Mouse (Mus musculus): ENCODE data around the gene Snn. TPM values are rescaled to one million over a fixed set of nuclear protein-coding genes. Genes with fewer than 3 reads are reported as not detected.

Gene Snn
- total RNA-seq, 2 experiments from 2014 or later: 182 to 191 TPM

- DNase-seq (ENCODE audit: low spot score in 2 of 2): no peak
Measured at GRCm38 (mm10) chr16:11046437-11046836, 14.3 kb upstream of the Snn start.

- DNase-seq (ENCODE audit: low spot score in 2 of 2): no peak
Measured at GRCm38 (mm10) chr16:11047130-11047529, 13.6 kb upstream of the Snn start.

DNA sequence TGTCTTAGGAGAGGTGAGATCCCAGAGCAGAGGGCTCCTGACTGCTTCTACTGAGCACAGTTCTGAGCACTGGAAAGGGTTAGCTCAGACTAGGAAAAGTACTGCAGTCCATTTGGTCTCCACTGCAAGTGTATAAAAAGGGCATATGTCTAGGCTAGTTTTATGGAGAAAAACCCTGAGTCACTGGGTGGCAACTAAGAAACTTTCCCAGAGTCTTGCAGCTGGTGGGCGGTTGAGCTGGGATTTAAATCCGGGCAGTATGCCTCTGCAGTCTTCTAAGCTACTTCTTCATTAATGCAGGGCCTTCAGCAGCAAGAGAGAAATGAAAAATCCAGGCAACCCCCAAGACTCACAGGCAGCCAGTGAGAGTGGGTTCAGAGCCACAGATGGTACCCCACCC, 10.5 kb upstream of the Snn start:
- no peak for DNase-seq (ENCODE audit: low spot score in 2 of 2)

DNA sequence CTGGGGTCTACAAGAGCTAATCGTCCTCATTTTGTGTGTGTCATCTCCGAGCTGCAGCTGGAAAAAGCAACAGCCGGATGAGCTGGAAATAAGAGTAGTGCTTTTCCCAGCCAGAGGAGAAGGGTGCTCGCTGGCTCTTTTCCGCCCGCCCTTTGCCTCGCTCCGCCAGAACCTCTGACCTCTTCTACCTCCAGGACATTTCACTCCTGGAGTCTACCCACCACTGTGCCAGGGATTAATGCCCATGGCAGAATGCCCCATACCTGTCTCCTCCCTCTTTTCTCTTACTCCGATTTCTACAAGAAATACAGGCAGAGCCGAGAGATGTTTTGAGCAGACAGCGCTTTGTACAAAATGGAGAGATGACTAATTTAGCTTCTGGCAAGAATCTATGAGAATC, 9.6 kb upstream of the Snn start:
- no peak for DNase-seq (ENCODE audit: low spot score in 2 of 2)

DNA sequence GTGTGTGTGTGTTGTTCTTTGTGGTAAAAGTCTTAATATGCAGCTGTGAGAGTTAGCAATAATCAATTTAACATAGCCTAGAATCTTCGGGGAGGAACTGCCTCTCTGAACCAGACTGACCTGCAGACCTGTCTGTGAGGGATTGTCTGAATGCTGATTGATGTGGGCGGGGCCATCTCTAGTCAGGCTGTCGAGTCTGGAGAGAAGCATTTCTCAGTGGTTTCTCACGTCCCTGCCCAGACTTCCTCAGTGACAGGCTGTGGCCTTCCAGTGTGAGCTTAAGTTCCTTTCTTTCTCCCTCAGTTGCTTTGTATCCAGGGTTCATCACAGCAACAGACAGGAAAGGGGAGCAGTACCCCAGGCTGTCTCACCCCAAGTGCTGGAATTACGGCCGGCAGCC, 6.3 kb upstream of the Snn start:
- DNase-seq (ENCODE audit: low spot score in 2 of 2): no peak

GRCm38 (mm10) chr16:11054871-11055270, 5.9 kb upstream of the Snn start:
- DNase-seq (ENCODE audit: low spot score in 2 of 2): no peak

DNA sequence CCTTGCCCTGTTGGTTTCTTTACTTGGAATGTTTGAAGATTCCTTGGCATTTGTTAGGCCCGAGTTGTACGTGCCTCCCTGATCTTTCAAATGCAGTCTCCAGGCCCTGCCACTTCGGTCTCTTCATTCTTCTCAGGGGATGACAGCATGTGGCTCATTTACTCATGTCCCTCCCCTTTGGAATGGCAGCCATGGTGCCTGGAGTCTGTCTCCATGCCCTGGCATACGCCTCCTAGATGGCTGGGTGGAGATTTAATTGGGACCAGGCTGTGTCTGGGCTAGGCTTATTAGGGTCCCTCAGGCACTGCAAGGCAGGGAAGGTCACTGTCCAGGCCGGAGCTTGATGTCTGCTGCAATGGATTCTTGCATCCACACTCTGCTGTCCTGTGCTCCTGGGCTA, 4.8 kb upstream of the Snn start:
- no peak for DNase-seq (ENCODE audit: low spot score in 2 of 2)

- DNase-seq (ENCODE audit: low spot score in 2 of 2): peak in 1 of 2 experiments; percentile 47
Measured at GRCm38 (mm10) chr16:11062794-11063721, 2.3 kb downstream of the Snn start.

DNA sequence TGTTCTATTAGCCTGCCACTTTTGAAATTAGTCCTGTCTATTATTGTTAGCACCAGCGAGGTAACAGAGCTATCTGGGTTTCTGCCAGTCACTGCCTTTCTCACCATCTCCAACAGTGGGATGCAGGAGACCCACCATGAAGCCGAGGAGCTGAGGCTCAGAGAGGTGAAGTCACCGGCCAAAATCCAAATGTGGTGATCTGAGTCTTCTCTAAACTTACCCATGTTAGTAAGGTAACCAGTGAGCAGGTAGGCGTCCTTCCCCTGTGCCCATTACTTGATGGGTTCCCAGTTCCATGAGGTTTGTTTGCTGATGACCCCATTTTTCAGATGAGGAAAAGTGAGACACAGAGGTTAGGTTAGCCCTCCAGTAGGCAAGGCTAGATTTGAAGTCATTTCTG, 3.6 kb downstream of the Snn start:
- no peak for DNase-seq (ENCODE audit: low spot score in 2 of 2)

- no peak for DNase-seq (ENCODE audit: low spot score in 2 of 2)
Measured at GRCm38 (mm10) chr16:11064742-11065141, 4.0 kb downstream of the Snn start.

DNA sequence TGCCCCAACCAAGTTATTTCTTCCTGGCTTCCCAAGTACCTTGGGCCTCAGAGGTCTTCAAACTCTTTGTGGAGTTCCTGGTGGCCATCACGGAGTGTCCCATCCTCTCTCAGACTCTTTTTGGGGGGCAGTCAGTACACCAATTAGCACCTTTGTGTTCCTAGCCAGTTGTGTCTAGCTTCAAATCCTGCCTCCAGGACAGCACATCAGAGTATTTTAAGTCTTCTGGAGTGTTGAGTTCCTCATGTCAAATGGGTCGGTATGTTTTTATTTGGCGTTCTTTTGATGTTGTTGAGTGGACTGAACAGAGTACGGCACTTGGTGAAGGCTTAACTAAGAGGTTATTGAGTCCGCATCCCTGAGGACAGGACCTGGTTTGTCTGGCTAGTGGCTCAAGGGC, 4.7 kb downstream of the Snn start:
- DNase-seq (ENCODE audit: low spot score in 2 of 2): no peak

DNA sequence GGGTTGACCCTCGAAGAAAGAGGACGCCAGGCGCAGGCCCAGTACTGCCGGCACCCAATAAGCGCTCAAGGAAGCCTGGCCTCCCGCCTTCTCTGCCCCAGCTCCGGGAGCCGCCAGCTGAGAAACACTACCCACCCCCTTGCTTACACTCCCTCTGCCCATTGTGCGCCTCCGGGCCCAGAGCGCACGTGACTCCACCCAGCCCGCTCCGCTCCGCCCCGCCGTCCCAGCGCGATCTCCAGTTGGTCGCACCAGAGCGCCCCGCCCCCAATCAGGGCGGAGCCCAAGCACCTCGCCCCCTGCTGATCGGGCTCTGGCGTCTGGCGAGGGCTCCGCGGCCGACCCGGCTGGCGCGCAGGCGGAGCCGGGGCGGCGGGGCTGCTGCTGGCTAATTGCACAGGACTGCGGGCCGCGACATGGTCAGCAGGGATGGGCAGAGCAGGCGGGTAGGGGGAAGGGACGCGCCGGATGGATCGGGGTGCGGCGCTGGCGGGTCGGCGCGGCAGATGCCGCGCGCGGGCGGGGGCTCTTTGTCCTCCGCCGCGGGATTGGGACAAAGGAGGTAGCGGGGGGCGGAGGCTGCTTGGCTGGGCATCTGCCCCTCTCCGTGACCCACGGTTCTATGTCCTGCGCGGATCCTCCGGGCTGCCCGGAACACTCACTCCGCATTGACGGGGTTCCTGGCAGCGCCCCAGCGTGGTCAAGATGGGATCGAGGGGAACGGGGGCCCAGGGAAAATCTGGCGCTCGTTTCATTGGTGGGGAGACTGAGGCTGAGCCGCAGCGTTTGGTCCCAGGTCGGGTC, 5.5 kb downstream of the Snn start, which contains the start of gene Litaf:
Gene Litaf, minus strand, starts transcription at position 129 of the 804 bp plus-strand sequence.
- peak; percentile 96 to 97 for DNase-seq (ENCODE audit: low spot score in 2 of 2)

DNA sequence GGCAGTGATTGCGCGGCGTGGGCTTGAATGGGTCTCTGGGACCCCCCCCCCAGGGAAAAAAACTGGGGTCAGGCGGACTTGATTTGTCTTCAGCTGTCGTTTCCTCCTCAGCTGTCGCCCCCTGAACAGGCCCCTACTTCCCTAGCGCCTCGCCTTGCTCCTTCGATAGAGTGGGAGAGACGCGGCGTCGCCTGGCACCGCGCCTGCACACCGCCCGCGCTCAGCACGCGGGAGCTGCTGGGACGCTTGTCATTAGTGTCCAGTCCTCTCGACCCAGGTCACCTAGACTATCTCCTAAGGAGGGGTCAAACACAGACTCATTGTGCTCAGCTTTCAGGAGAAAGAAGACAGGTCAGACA, 6.1 kb downstream of the Snn start:
- no peak for DNase-seq (ENCODE audit: low spot score in 2 of 2)

- no peak for DNase-seq (ENCODE audit: low spot score in 2 of 2)
Measured at GRCm38 (mm10) chr16:11068666-11069065, 7.9 kb downstream of the Snn start.

DNA sequence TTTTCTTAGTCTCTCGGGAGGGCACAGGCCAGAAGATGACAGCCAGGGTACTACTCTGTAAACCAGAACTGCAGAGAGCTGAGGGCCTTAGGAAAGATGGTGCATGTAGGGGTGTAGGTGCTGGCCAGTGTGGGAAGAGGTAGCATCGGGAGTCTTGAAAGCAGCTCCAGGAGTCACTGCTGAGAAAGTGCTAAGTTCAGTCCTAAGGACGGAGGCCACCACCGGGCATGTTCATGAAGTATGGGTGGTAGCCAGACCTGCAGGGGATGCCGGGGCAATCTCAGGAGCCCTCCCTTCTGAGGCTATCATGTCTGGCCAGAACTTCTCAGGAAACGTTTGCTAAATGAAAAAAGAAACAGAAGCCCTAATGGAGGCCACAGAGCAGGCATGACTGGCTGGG, 8.5 kb downstream of the Snn start:
- no peak for DNase-seq (ENCODE audit: low spot score in 2 of 2)

- no peak for DNase-seq (ENCODE audit: low spot score in 2 of 2)
Measured at GRCm38 (mm10) chr16:11069710-11070420, 9.1 kb downstream of the Snn start.

GRCm38 (mm10) chr16:11071176-11071575, 10.4 kb downstream of the Snn start:
- peak in 1 of 2 experiments; percentile 45 for DNase-seq (ENCODE audit: low spot score in 2 of 2)

DNA sequence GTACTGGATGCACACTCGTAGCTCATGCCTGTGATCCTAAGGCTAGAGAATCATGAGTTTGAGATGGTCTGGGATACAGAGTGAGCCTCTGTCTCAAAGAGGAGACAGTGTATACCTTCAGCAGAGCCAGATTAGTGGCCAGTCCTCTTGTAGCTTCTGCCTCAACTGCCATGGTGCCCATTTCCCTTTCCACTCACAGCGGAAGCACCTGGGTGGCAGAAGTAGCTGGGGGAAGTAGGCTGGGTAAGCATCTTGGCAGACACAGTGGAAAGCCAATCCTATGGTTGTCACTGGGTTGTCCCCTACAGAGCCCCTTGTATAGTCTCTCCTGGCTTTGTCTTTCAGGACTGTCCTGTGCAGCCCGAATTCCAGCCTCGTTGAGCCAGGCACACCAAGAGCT, 11.1 kb downstream of the Snn start:
- DNase-seq (ENCODE audit: low spot score in 2 of 2): no peak

GRCm38 (mm10) chr16:11072454-11072853, 11.7 kb downstream of the Snn start:
- DNase-seq (ENCODE audit: low spot score in 2 of 2): no peak

DNA sequence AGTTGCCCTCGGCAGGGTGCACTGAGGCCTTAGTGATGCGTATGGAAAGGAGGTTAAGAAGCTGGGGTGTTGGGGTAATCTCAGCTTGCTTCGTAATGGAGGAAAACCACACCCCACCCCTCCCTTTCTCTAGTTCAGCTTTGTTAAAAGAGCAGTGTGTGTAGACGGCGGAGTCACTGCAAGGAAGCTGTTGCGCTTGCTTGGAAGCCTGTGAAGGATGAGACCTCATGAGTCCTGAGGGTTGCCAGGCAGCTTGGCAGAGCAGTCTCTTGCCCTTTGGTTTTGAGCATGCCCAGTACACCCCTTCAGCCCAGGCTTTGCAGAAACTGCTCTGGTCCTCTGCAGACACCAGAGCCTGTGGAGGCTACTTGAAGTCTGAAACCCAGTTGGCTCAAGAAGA, 12.3 kb downstream of the Snn start:
- no peak for DNase-seq (ENCODE audit: low spot score in 2 of 2)

GRCm38 (mm10) chr16:11077601-11078201, 17.0 kb downstream of the Snn start:
- no peak for DNase-seq (ENCODE audit: low spot score in 2 of 2)

All from layer of hippocampus, adult 18-20 months (tissue).